Mouse (Mus musculus): ENCODE data around the gene Sox8.

GRCm38 (mm10) chr17:25568206-25568605 is 2.3 kb downstream of the Sox8 start:
- TF ChIP-seq ZC3H11A (IDR thresholded peaks at IDR 0.05; ENCODE audit: borderline replicate concordance, low read depth, low read length) (no peak), MAFK (IDR thresholded peaks at IDR 0.05; ENCODE audit: insufficient read depth, low read depth, low read length) (no peak), ZNF384 (IDR thresholded peaks at IDR 0.05; ENCODE audit: low read depth, low read length) (no peak)

All from ES-E14 (cell line).